Mouse (Mus musculus) lung, embryonic 16.5 days (tissue): Measurements from ENCODE around the gene Cd164l2. TPM values are rescaled to one million over a fixed set of nuclear protein-coding genes. Genes with fewer than 3 reads are reported as not detected.

ENCODE experiments used
- ATAC-seq: fragments of 200-750 bp; cut with Nextera tagmentation; 2 replicates; pipeline ENCODE4 v1.8.0; 2017; ENCODE audit warnings: low read depth, mild to moderate bottlenecking, moderate library complexity
- H3K27ac ChIP-seq: fragments of 300-500 bp; sonication (generic); 2 replicates; pipeline ENCODE4 v1.5.1; 2014; ENCODE audit warnings: mild to moderate bottlenecking, control low read depth, low read length
- H3K27me3 ChIP-seq: fragments of 300-500 bp; sonication (generic); 2 replicates; pipeline ENCODE4 v1.6.1; 2014; ENCODE audit warnings: low read depth, low read length, mixed read lengths; ENCODE audit not compliant: control insufficient read depth, insufficient read depth
- H3K36me3 ChIP-seq: fragments of 300-500 bp; sonication (generic); 2 replicates; pipeline ENCODE4 v1.6.1; 2014; ENCODE audit warnings: low read length; ENCODE audit not compliant: control insufficient read depth, insufficient read depth
- H3K4me1 ChIP-seq: fragments of 300-500 bp; sonication (generic); replicated peaks from 2 replicates; pipeline ENCODE4 v1.6.1; 2014; ENCODE audit warnings: low read length, mixed read lengths; ENCODE audit not compliant: control insufficient read depth, insufficient read depth
- H3K4me2 ChIP-seq: fragments of 300-500 bp; sonication (generic); 2 replicates; pipeline ENCODE4 v1.6.1; 2014; ENCODE audit warnings: low read depth, low read length, control low read depth
- H3K4me3 ChIP-seq: fragments of 300-500 bp; sonication (generic); 2 replicates; pipeline ENCODE4 v1.5.1; 2014; ENCODE audit warnings: mild to moderate bottlenecking, low read length, control low read depth
- H3K9ac ChIP-seq: fragments of 300-500 bp; sonication (generic); 2 replicates; pipeline ENCODE4 v1.6.1; 2014; ENCODE audit warnings: low read length, control low read depth
- H3K9me3 ChIP-seq: fragments of 300-500 bp; sonication (generic); 2 replicates; pipeline ENCODE4 v1.6.1; 2016; ENCODE audit warnings: low read length; ENCODE audit not compliant: control insufficient read depth
- WGBS: fragments of 180-500 bp; shearing (Covaris S2); extraction: QIAGEN DNeasy Blood & Tissue Kit; methylation state at CpG from one replicate; pipeline ENCODE4 v1.1.7; 2014; 5-methylcytosine and 5-hydroxymethylcytosine counted together
- polyA plus RNA-seq: library from polyadenylated mRNA; unstranded; fragments of >200 nt; fragmentation: Nextera tagmentation; extraction: Ambion mirVana; gene quantifications from 2 replicates; pipeline ENCODE4 v1.2.1, GENCODE M21; 2015

The Cd164l2 gene
- polyA plus RNA-seq, result 7.7 and 13.2 TPM in 2 replicates

- H3K27ac ChIP-seq, result no peak within 1 kb of the TSS
- H3K4me2 ChIP-seq, result peak within 1 kb of the TSS; percentile 99
- peak within 1 kb of the TSS; percentile 62 for H3K9ac ChIP-seq
- H3K27me3 ChIP-seq, result peaks cover 4% of the 10 kb centered on the region; the same call in 1 of the 2 replicates
- H3K4me1 ChIP-seq, result peaks cover 18% of the 10 kb centered on the region
- no peaks in the 10 kb centered on the region for H3K9me3 ChIP-seq
- no peaks in the 10 kb centered on the region for H3K36me3 ChIP-seq
- peak; percentile 35 for ATAC-seq
- 2% methylated on average over 52 of the region's 52 CpGs for WGBS
- peak within 1 kb of the TSS; percentile 66 for H3K4me3 ChIP-seq
Observed at GRCm38 (mm10) chr4:133211751-133212561, at the start of gene Cd164l2, which contains the start of gene Gpr3. Gene Cd164l2, plus strand, starts transcription at chr4:133212131. Gene Gpr3, minus strand, starts transcription at chr4:133212536.

DNA sequence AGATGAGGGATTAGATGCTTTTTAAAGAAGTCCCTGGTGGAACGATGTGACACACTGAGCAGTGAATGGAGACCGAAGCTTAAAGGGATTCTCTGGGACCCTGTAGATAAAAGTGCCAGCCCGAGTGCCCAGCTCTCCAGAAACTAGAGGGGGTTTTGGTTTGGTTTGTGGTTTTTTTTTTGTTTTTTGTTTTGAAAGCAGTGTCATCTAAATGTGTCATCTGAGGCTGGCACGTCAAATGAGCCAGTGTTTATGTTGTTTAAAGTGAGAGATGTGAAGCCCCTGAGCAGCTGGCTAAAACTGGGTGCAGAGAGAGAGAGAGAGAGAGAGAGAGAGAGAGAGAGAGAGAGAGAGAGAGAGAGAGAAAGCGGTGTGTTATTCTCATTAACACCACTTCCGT is 49.7 kb upstream of the Cd164l2 start:
- Histone ChIP-seq H3K27me3 (no peaks in the 10 kb centered on the region), H3K36me3 (0 out of 2 replicates have a peak, but pooled peaks cover 4% of the 10 kb centered on the region)

GRCm38 (mm10) chr4:133166773-133167172 is 45.2 kb upstream of the Cd164l2 start:
- ATAC-seq, result no peak
- 0 out of 2 replicates have a peak, but pooled peaks cover 4% of the 10 kb centered on the region for H3K36me3 ChIP-seq
- no peak overlapping the region for H3K4me2 ChIP-seq
- no peak overlapping the region for H3K27ac ChIP-seq
- no peak overlapping the region for H3K4me3 ChIP-seq
- no peaks in the 10 kb centered on the region for H3K27me3 ChIP-seq
- H3K9me3 ChIP-seq, result no peaks in the 10 kb centered on the region
- H3K4me1 ChIP-seq, result peaks cover 25% of the 10 kb centered on the region
- no peak overlapping the region for H3K9ac ChIP-seq
- WGBS, result 75% methylated on average over 9 of the region's 9 CpGs

More for the DNA sequence above, 49.7 kb upstream of the Cd164l2 start:
- no peak for ATAC-seq
- no peak overlapping the region for H3K4me2 ChIP-seq
- H3K9ac ChIP-seq, result no peak overlapping the region
- 53% methylated on average over 6 of the region's 6 CpGs for WGBS
- peaks cover 13% of the 10 kb centered on the region for H3K4me1 ChIP-seq
- no peaks in the 10 kb centered on the region for H3K9me3 ChIP-seq
- no peak overlapping the region for H3K4me3 ChIP-seq
- H3K27ac ChIP-seq, result no peak overlapping the region

DNA sequence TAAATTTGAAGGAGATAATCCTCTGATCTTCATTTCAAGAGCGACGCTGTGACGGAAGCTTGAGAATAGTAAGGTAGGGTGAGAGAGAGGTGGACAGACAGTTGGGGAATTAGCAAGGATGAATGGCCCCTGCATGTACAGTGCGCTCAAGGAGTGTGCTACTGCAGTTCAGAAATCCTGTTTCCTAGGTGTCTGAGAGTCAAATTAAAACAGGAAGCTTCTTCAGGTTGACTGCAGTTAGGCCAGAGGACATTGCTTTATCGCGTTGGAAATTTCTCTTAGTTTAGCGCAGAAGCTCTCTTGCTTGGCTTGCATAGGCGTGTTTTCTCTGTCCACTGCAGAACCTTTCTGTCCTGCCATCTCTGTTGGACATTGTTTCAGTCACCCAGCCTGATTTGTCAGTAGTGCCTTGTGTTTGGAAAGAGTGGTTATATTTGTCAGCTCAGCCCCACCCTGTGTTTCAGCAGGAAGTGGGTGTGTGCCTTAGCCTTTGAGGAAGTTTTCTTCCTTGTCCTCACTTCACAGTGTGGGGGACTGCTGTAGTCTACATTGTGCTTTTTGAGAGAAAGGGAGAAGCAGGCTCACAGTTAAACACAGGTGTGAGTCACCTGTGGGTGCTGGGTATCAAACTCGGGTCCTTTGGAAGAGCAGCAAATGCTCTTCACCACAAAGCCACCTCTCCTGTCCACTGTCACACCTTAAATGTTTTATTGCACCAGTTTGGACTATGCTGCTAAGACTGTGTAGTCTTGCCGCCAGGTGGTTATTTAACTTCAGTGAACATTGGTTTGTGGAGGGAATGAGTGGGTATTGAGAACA is 42.5 kb upstream of the Cd164l2 start:
- Histone ChIP-seq H3K36me3 (0 out of 2 replicates have a peak, but pooled peaks cover 2% of the 10 kb centered on the region), H3K27ac (peak overlapping the region; percentile 55), H3K4me3 (no peak overlapping the region), H3K9me3 (no peaks in the 10 kb centered on the region), H3K27me3 (no peaks in the 10 kb centered on the region), H3K4me1 (peaks cover 45% of the 10 kb centered on the region), H3K4me2 (no peak overlapping the region; the same call in 1 of the 2 replicates), H3K9ac (no peak overlapping the region; the same call in 1 of the 2 replicates)
- WGBS, result 65% methylated on average over 10 of the region's 10 CpGs
- ATAC-seq, result peak; percentile 71

DNA sequence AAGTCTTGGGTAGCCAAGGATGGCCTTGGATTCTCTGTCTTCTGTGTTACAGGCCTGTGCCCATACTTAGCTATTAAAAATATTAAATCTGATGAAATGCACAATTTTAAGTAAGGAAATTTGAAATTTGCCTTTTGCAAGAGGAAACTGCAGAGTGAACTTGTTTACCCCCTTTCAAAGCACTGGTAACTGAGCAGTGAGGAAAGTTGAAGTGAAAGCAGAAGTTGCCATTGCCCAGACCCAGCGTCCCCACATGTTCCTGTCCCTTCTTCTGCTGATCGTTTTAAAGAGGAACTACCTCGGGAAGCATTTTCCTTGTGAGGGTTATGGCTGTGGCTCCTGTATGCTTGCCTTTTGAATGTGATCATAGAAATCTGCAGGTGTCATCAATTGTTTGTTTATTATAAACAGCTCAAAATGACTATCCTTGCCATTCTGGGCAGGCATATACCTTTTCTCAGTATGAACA is 41.8 kb upstream of the Cd164l2 start:
- Histone ChIP-seq H3K9me3 (no peaks in the 10 kb centered on the region), H3K27ac (peak overlapping the region; percentile 55), H3K9ac (no peak overlapping the region), H3K27me3 (no peaks in the 10 kb centered on the region), H3K4me3 (no peak overlapping the region), H3K4me2 (no peak overlapping the region), H3K4me1 (peaks cover 50% of the 10 kb centered on the region), H3K36me3 (no peaks in the 10 kb centered on the region)
- 58% methylated on average over 3 of the region's 3 CpGs for WGBS
- ATAC-seq, result no peak

DNA sequence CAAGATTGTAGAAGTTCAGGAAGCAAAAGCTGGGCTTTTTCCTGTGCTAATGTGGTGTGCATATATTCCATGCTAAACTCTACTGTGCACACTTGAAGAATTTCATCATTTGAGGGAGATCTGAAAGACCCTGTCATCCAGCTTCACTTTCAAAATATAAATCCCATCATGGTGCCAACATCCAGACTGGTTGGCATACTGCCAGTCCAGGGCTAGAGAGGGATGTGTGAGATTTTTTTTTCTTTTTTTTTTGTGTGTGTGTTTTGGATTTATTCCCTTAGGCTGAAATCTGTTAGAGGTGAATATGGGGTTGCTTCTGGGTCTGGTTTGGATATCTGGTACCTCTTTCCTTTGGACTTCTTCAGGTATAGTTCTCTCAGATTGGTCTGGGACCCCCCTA is 41.3 kb upstream of the Cd164l2 start:
- no peak overlapping the region for H3K9ac ChIP-seq
- H3K27ac ChIP-seq, result no peak overlapping the region
- H3K9me3 ChIP-seq, result no peaks in the 10 kb centered on the region
- H3K4me3 ChIP-seq, result no peak overlapping the region
- no peaks in the 10 kb centered on the region for H3K36me3 ChIP-seq
- H3K4me2 ChIP-seq, result no peak overlapping the region
- no peak for ATAC-seq
- H3K27me3 ChIP-seq, result no peaks in the 10 kb centered on the region
- H3K4me1 ChIP-seq, result peaks cover 55% of the 10 kb centered on the region

- Histone ChIP-seq H3K4me3 (no peak overlapping the region), H3K9me3 (no peaks in the 10 kb centered on the region), H3K4me1 (peaks cover 63% of the 10 kb centered on the region), H3K4me2 (no peak overlapping the region), H3K27me3 (no peaks in the 10 kb centered on the region), H3K27ac (no peak overlapping the region), H3K36me3 (peaks cover 5% of the 10 kb centered on the region), H3K9ac (no peak overlapping the region)
- ATAC-seq, result no peak
- 77% methylated on average over 4 of the region's 4 CpGs for WGBS
Observed at GRCm38 (mm10) chr4:133172451-133172850, 39.5 kb upstream of the Cd164l2 start.

- H3K27me3 ChIP-seq, result no peaks in the 10 kb centered on the region
- peak overlapping the region; percentile 45 for H3K4me2 ChIP-seq
- peak overlapping the region; percentile 26 for H3K4me3 ChIP-seq
- H3K27ac ChIP-seq, result peak overlapping the region; percentile 86
- peaks cover 59% of the 10 kb centered on the region for H3K4me1 ChIP-seq
- 34% methylated on average over 4 of the region's 4 CpGs for WGBS
- no peaks in the 10 kb centered on the region for H3K9me3 ChIP-seq
- H3K36me3 ChIP-seq, result peaks cover 9% of the 10 kb centered on the region
- peak; percentile 37; the same call in 1 of the 2 replicates for ATAC-seq
- H3K9ac ChIP-seq, result peak overlapping the region; percentile 42; the same call in 1 of the 2 replicates
Observed at GRCm38 (mm10) chr4:133174361-133174760, 37.6 kb upstream of the Cd164l2 start.

DNA sequence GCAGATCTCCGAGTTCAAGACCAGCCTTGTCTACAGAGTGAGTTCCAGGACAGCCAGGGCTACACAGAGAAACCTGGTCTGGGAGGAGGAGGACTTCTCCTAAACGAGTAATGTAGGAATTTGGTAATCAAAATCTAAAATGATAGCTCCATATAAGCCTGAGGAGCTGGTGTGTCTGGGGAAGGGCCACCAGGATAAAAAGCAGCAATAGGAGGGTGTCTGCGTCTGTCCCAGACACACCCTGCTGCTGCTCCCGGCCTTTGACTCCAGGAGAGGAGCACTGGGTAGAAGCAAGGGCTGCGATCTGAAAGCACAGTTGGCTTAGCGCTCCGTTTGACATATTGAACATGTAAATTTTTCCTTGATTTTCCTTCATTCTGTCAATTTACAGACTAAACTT is 36.7 kb upstream of the Cd164l2 start:
- H3K9ac ChIP-seq, result no peak overlapping the region
- no peak for ATAC-seq
- WGBS, result 69% methylated on average over 7 of the region's 7 CpGs
- peaks cover 9% of the 10 kb centered on the region for H3K36me3 ChIP-seq
- H3K4me1 ChIP-seq, result peaks cover 50% of the 10 kb centered on the region
- H3K27ac ChIP-seq, result 0 out of 2 replicates have a peak overlapping the region, but pooled peaks have one; percentile 7
- H3K4me2 ChIP-seq, result no peak overlapping the region
- H3K9me3 ChIP-seq, result no peaks in the 10 kb centered on the region
- H3K27me3 ChIP-seq, result no peaks in the 10 kb centered on the region
- H3K4me3 ChIP-seq, result no peak overlapping the region
